Mouse (Mus musculus) midbrain, embryonic 15.5 days (tissue): Measurements from ENCODE around the gene Sh3bp4. TPM values are rescaled to one million over a fixed set of nuclear protein-coding genes. Genes with fewer than 3 reads are reported as not detected.

ENCODE experiments used
- ATAC-seq: fragments of 200-750 bp; cut with Nextera tagmentation; replicated peaks from 2 replicates; pipeline ENCODE4 v1.8.0; 2017; ENCODE audit warnings: moderate TSS enrichment
- H3K27ac ChIP-seq: fragments of 300-500 bp; sonication (generic); 2 replicates; pipeline ENCODE4 v1.5.1; 2015; ENCODE audit warnings: mild to moderate bottlenecking, inconsistent platforms
- H3K27me3 ChIP-seq: fragments of 300-500 bp; sonication (generic); replicated peaks from 2 replicates; pipeline ENCODE4 v1.6.1; 2015; ENCODE audit warnings: inconsistent platforms
- H3K36me3 ChIP-seq: fragments of 300-500 bp; sonication (generic); replicated peaks from 2 replicates; pipeline ENCODE4 v1.6.1; 2015; ENCODE audit warnings: inconsistent platforms
- H3K4me1 ChIP-seq: fragments of 300-500 bp; sonication (generic); 2 replicates; pipeline ENCODE4 v1.6.1; 2015; ENCODE audit warnings: inconsistent platforms
- H3K4me2 ChIP-seq: fragments of 300-500 bp; sonication (generic); 2 replicates; pipeline ENCODE4 v1.6.1; 2015; ENCODE audit warnings: inconsistent platforms, mild to moderate bottlenecking, moderate library complexity
- H3K4me3 ChIP-seq: fragments of 300-500 bp; sonication (generic); 2 replicates; pipeline ENCODE4 v1.5.1; 2015; ENCODE audit warnings: mild to moderate bottlenecking, inconsistent platforms
- H3K9ac ChIP-seq: fragments of 300-500 bp; sonication (generic); 2 replicates; pipeline ENCODE4 v1.6.1; 2015; ENCODE audit warnings: mild to moderate bottlenecking, inconsistent platforms
- H3K9me3 ChIP-seq: fragments of 300-500 bp; sonication (generic); 2 replicates; pipeline ENCODE4 v1.6.1; 2016; ENCODE audit warnings: inconsistent platforms
- WGBS: fragments of 180-500 bp; shearing (Covaris S2); methylation state at CpG from one replicate; pipeline ENCODE4 v1.1.7; 2015; ENCODE audit warnings: mixed read lengths; 5-methylcytosine and 5-hydroxymethylcytosine counted together
- polyA plus RNA-seq: library from polyadenylated mRNA; unstranded; fragments of >200 nt; fragmentation: Nextera tagmentation; extraction: Ambion mirVana; gene quantifications from 2 replicates; pipeline ENCODE4 v1.2.1, GENCODE M21; 2015

Sh3bp4 gene
- polyA plus RNA-seq, 1 experiment from 2014 or later: 12.4 TPM

- peaks cover 30% of the 10 kb centered on the region for H3K4me1 ChIP-seq
- no peaks in the 10 kb centered on the region for H3K9me3 ChIP-seq
- H3K27ac ChIP-seq: no peak overlapping the region
- no peak overlapping the region for H3K4me2 ChIP-seq
- H3K27me3 ChIP-seq: no peaks in the 10 kb centered on the region
- no peak overlapping the region for H3K9ac ChIP-seq
- no peak for ATAC-seq
- 47% methylated on average over 3 of the region's 3 CpGs for WGBS
- H3K36me3 ChIP-seq: no peaks in the 10 kb centered on the region
- H3K4me3 ChIP-seq: no peak overlapping the region
Observed at GRCm38 (mm10) chr1:89088748-89089288, 18.6 kb downstream of the Sh3bp4 start.

GRCm38 (mm10) chr1:89089821-89090600 lies 19.8 kb downstream of the Sh3bp4 start:
- H3K4me2 ChIP-seq: no peak overlapping the region
- H3K27me3 ChIP-seq: no peaks in the 10 kb centered on the region
- peaks cover 30% of the 10 kb centered on the region for H3K4me1 ChIP-seq
- no peak overlapping the region for H3K9ac ChIP-seq
- H3K36me3 ChIP-seq: no peaks in the 10 kb centered on the region
- whole genome bisulfite sequencing: 85% methylated on average over 21 of the region's 21 CpGs
- no peak overlapping the region for H3K27ac ChIP-seq
- no peaks in the 10 kb centered on the region for H3K9me3 ChIP-seq
- ATAC-seq: no peak
- H3K4me3 ChIP-seq: no peak overlapping the region

DNA sequence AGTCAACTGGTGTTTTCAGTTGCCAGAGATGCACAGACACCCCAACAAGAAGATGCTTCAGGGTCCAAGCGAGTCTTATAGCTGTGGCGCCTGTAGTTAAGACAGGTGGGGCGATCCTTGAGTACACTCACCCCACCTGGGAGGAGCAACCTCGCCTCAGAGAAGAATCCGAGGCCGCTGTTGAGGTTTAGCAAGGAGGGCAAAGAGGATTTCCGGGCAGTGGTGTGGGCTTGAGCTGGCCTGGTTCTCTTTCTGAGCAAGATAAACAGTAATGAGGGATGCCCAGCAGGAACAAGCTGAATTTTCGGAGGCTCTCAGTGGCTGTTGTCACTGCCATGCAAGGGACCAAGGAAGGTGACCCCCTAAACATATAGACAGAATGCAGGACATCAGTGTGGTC lies 20.5 kb downstream of the Sh3bp4 start:
- 79% methylated on average over 8 of the region's 8 CpGs for WGBS

GRCm38 (mm10) chr1:89092019-89092418 lies 21.8 kb downstream of the Sh3bp4 start:
- peaks cover 37% of the 10 kb centered on the region for H3K4me1 ChIP-seq
- H3K9ac ChIP-seq: no peak overlapping the region
- peak overlapping the region; percentile 25; the same call in 1 of the 2 replicates for H3K4me2 ChIP-seq
- peak overlapping the region; percentile 48; the same call in 1 of the 2 replicates for H3K27ac ChIP-seq
- no peaks in the 10 kb centered on the region for H3K36me3 ChIP-seq
- no peaks in the 10 kb centered on the region for H3K9me3 ChIP-seq
- H3K27me3 ChIP-seq: no peaks in the 10 kb centered on the region
- 0 out of 2 replicates have a peak, but pooled peaks have one; percentile 41 for ATAC-seq
- 44% methylated on average over 5 of the region's 5 CpGs for WGBS
- no peak overlapping the region for H3K4me3 ChIP-seq

More for the DNA sequence above, 20.5 kb downstream of the Sh3bp4 start:
- H3K4me1 ChIP-seq: peaks cover 35% of the 10 kb centered on the region
- no peak overlapping the region for H3K4me3 ChIP-seq
- no peak overlapping the region for H3K4me2 ChIP-seq
- H3K36me3 ChIP-seq: no peaks in the 10 kb centered on the region
- no peak overlapping the region for H3K27ac ChIP-seq
- no peak overlapping the region for H3K9ac ChIP-seq
- H3K9me3 ChIP-seq: no peaks in the 10 kb centered on the region
- ATAC-seq: no peak
- H3K27me3 ChIP-seq: no peaks in the 10 kb centered on the region

DNA sequence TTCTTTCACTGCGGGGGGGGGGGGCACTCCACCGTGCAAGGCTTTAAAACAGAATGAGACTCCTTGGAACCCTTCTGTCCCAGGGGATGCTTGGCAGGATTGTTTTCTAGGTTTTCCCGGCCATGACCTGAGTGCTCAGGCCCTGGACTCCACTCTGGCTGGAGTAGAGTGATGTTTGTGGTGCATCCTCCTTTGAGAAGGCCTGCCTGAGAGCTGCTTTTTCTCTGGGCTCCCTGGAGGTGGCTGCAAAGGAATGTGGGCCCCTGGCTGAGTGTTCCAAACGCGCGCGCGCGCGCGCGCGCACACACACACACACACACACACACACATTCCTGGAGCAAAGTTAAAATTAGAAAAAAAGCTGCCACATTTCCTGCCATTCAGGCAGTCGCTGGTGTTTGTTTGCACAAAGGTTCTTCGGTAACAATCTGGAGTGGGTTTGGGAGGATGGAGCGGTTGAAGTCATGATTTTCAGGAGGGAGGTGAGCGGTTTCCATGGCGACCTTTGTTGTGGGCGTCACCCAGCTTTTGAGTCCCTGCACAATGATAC lies 22.3 kb downstream of the Sh3bp4 start:
- Histone ChIP-seq H3K9ac (no peak overlapping the region), H3K36me3 (no peaks in the 10 kb centered on the region), H3K9me3 (no peaks in the 10 kb centered on the region), H3K27ac (peak overlapping the region; percentile 48), H3K4me2 (peak overlapping the region; percentile 25; the same call in 1 of the 2 replicates), H3K4me1 (peaks cover 36% of the 10 kb centered on the region), H3K27me3 (no peaks in the 10 kb centered on the region), H3K4me3 (0 out of 2 replicates have a peak overlapping the region, but pooled peaks have one; percentile 4)
- 2% methylated on average over 19 of the region's 19 CpGs for WGBS
- ATAC-seq: peak; percentile 46; the same call in 1 of the 2 replicates

DNA sequence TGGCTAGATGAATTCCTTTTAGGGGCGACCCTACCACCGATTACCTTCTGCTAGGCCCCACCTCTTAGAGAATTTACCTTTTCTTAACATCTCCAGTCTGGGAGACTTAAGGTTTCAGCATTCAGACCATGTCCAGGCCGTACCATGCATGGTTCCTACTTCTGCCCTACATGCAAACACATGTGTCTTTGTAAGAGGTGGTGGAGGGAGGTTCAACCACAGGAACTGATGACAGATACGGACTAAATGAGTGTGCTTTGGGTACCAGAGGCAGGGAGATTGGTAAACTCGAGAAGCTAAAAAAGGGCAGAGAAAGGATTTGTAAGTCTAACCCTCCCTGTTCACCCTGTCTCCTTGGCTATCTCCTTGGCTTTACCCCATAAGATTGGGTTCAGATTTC lies 23.5 kb downstream of the Sh3bp4 start:
- no peaks in the 10 kb centered on the region for H3K9me3 ChIP-seq
- ATAC-seq: no peak
- no peak overlapping the region for H3K9ac ChIP-seq
- H3K27me3 ChIP-seq: no peaks in the 10 kb centered on the region
- H3K4me1 ChIP-seq: peaks cover 29% of the 10 kb centered on the region
- H3K36me3 ChIP-seq: no peaks in the 10 kb centered on the region
- 75% methylated on average over 5 of the region's 5 CpGs for WGBS
- no peak overlapping the region for H3K27ac ChIP-seq
- H3K4me3 ChIP-seq: no peak overlapping the region
- H3K4me2 ChIP-seq: no peak overlapping the region

GRCm38 (mm10) chr1:89094416-89094815 lies 24.2 kb downstream of the Sh3bp4 start:
- Histone ChIP-seq H3K9me3 (no peaks in the 10 kb centered on the region), H3K27ac (no peak overlapping the region), H3K4me2 (no peak overlapping the region), H3K4me1 (peaks cover 29% of the 10 kb centered on the region), H3K9ac (no peak overlapping the region), H3K4me3 (no peak overlapping the region), H3K27me3 (no peaks in the 10 kb centered on the region), H3K36me3 (no peaks in the 10 kb centered on the region)
- ATAC-seq: no peak
- 64% methylated on average over 4 of the region's 4 CpGs for WGBS

GRCm38 (mm10) chr1:89095642-89096424 lies 25.6 kb downstream of the Sh3bp4 start:
- Histone ChIP-seq H3K9me3 (no peaks in the 10 kb centered on the region), H3K4me1 (peaks cover 29% of the 10 kb centered on the region), H3K4me3 (no peak overlapping the region), H3K9ac (no peak overlapping the region), H3K36me3 (no peaks in the 10 kb centered on the region), H3K27ac (no peak overlapping the region), H3K4me2 (no peak overlapping the region), H3K27me3 (no peaks in the 10 kb centered on the region)
- 24% methylated on average over 14 of the region's 14 CpGs for WGBS
- peak; percentile 41; the same call in 1 of the 2 replicates for ATAC-seq

DNA sequence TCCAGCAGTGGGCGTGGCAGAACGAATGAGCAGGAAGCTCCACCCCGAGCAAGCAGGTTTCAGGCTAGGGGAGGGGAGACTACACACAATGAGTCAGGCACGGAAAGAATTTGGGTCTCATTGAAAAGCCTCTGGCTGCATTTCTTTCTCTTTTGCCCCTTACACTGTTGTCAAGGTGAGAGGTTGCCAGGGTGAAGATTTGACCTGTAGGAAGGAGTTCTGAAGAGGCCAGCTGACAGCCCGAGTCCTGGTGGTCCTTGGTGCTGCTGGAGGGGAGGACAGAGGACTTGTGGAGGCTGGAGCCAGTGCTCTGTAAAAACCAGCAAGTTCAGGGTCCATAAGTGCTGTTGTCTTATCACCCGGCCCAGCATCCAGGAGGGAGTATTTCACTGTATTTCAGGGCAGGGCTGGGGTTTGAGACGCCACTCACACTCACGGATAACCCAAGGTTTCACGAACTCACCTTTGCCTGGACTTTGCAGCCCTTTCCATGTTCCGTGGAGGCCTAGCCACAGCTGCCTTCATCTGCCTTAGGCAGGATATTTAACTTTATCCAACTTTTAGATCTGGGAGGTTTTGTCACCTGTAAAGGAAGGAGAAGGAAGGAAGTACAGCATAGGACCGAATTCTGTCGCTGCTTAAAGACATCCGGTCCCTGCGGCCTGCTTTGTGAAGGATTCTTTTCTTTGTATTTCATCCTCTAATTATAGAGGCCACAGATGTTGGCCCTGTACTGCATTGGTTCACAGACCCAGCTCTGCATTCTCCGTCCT lies 32.2 kb downstream of the Sh3bp4 start:
- H3K36me3 ChIP-seq: no peaks in the 10 kb centered on the region
- H3K27me3 ChIP-seq: no peaks in the 10 kb centered on the region
- H3K9ac ChIP-seq: no peak overlapping the region
- peaks cover 8% of the 10 kb centered on the region; the same call in 1 of the 2 replicates for H3K4me1 ChIP-seq
- H3K9me3 ChIP-seq: no peaks in the 10 kb centered on the region
- no peak overlapping the region for H3K4me3 ChIP-seq
- no peak overlapping the region for H3K4me2 ChIP-seq
- no peak overlapping the region for H3K27ac ChIP-seq
- WGBS: 37% methylated on average over 15 of the region's 15 CpGs
- no peak for ATAC-seq

DNA sequence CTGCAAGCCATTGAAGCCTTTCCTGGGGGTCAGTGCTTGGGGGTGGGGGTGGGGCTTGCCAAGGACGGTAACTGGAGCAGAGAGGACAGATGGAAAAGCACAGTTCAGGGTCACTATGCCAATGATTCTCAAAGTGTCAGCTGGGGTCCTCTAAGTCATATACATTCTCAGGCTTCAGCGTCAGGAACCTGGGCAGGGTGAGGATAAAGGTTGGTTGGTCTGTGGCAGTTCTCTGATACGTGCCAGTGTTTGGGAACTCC lies 32.7 kb downstream of the Sh3bp4 start:
- no peak for ATAC-seq
- Histone ChIP-seq H3K27ac (no peak overlapping the region), H3K4me1 (peaks cover 11% of the 10 kb centered on the region; the same call in 1 of the 2 replicates), H3K36me3 (no peaks in the 10 kb centered on the region), H3K9ac (no peak overlapping the region), H3K27me3 (no peaks in the 10 kb centered on the region), H3K9me3 (no peaks in the 10 kb centered on the region), H3K4me3 (no peak overlapping the region), H3K4me2 (no peak overlapping the region)
- 32% methylated on average over 3 of the region's 3 CpGs for WGBS

DNA sequence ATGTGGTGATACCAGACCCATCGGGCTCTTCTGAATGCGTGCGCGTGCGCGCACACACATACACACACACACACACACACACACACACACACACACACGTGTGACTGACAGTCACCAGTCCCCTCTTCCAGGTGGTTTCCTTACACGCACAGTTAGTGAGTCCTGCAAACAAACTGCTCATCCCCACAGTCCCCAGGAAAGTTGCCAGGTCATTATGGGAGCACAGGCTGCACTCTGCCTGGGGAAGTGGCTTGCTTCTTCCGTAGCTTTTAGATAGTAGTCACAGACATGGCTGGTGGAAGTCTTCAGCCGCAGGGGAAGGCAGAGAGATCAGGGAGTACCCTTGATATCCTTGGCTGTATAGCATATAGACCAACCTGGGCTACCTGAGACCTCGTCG lies 33.3 kb downstream of the Sh3bp4 start:
- Histone ChIP-seq H3K4me2 (no peak overlapping the region), H3K4me3 (no peak overlapping the region), H3K9ac (no peak overlapping the region), H3K36me3 (no peaks in the 10 kb centered on the region), H3K27ac (no peak overlapping the region), H3K4me1 (peaks cover 12% of the 10 kb centered on the region; the same call in 1 of the 2 replicates), H3K27me3 (no peaks in the 10 kb centered on the region), H3K9me3 (no peaks in the 10 kb centered on the region)
- WGBS: 87% methylated on average over 12 of the region's 12 CpGs
- no peak for ATAC-seq
